Mouse (Mus musculus) ES-E14 (cell line): ENCODE data around the gene Zfyve28. TPM values are rescaled to one million over a fixed set of nuclear protein-coding genes. Genes with fewer than 3 reads are reported as not detected.

Experiments used
- DNase-seq: peaks from one replicate; pipeline ENCODE4 v3.0.0-alpha.2; 2013; ENCODE audit warnings: low read depth, low spot score
- H3K27ac ChIP-seq: 2 replicates; pipeline ENCODE4 v1.5.1; 2012; ENCODE audit warnings: low read depth, mild to moderate bottlenecking, low read length, moderate library complexity, mixed read lengths; ENCODE audit not compliant: poor library complexity, insufficient read depth, severe bottlenecking
- H3K36me3 ChIP-seq: 2 replicates; pipeline ENCODE4 v1.6.1; 2012; ENCODE audit warnings: mild to moderate bottlenecking, low read length, moderate library complexity, mixed read lengths; ENCODE audit not compliant: control insufficient read depth, poor library complexity, insufficient read depth, severe bottlenecking
- H3K4me1 ChIP-seq, 2 experiments: fragments of 150-350 bp in 1 of 2; sonication (generic) in 1 of 2; 2 replicates each; pipeline ENCODE4 v1.6.1; 2012; ENCODE audit warnings: low read length in 2 of 2, mild to moderate bottlenecking in 1 of 2, mixed read lengths in 1 of 2; ENCODE audit not compliant: control insufficient read depth in 2 of 2, insufficient read depth in 2 of 2, poor library complexity in 1 of 2
- H3K4me3 ChIP-seq, 2 experiments: fragments of 150-350 bp in 1 of 2; sonication (generic) in 1 of 2; 2 replicates each; pipeline ENCODE4 v1.5.1; 2012; ENCODE audit warnings: low read length in 2 of 2, low read depth in 1 of 2, mild to moderate bottlenecking in 1 of 2, mixed read lengths in 1 of 2; ENCODE audit not compliant: insufficient read depth in 1 of 2, poor library complexity in 1 of 2, severe bottlenecking in 1 of 2
- H3K9ac ChIP-seq: 2 replicates; pipeline ENCODE4 v1.6.1; 2012; ENCODE audit warnings: low read depth, mild to moderate bottlenecking, low read length, mixed read lengths; ENCODE audit not compliant: poor library complexity, insufficient read depth, severe bottlenecking
- H3K9me3 ChIP-seq: fragments of 150-350 bp; sonication (generic); 2 replicates; pipeline ENCODE4 v1.6.1; 2012; ENCODE audit warnings: low read depth, mild to moderate bottlenecking, low read length; ENCODE audit not compliant: control insufficient read depth, insufficient read depth
- CHD2 ChIP-seq: IDR thresholded peaks from 2 replicates; pipeline ENCODE4 v1.6.1; 2014; ENCODE audit warnings: mild to moderate bottlenecking, low read depth, low read length, inconsistent platforms
- HCFC1 ChIP-seq: IDR thresholded peaks from 2 replicates; pipeline ENCODE4 v1.6.1; 2012; ENCODE audit warnings: low read length, inconsistent platforms, borderline replicate concordance; ENCODE audit not compliant: insufficient read depth
- MAFK ChIP-seq: IDR thresholded peaks from 2 replicates; pipeline ENCODE4 v1.6.1; 2014; ENCODE audit warnings: mild to moderate bottlenecking, low read depth, low read length, inconsistent platforms; ENCODE audit not compliant: insufficient read depth
- ZC3H11A ChIP-seq: IDR thresholded peaks from 2 replicates; pipeline ENCODE4 v1.6.1; 2012; ENCODE audit warnings: low read depth, mild to moderate bottlenecking, inconsistent platforms, low read length, borderline replicate concordance
- ZNF384 ChIP-seq: IDR thresholded peaks from 2 replicates; pipeline ENCODE4 v1.6.1; 2012; ENCODE audit warnings: low read depth, low read length, inconsistent platforms
- in situ Hi-C, 2 experiments: fragments of 600-800 bp; cut with MboI; formaldehyde crosslinking; loops; one replicate each; pipeline ENCODE4 v1.15.1; 2025; ENCODE audit warnings: low sequenced_read_pairs in 2 of 2, inconsistent platforms in 1 of 2; ENCODE audit not compliant: unreplicated experiment in 2 of 2
- total RNA-seq: library from RNA; depleted of rRNA; stranded (reverse); fragments of 300-350 nt; gene quantifications from 2 replicates; pipeline ENCODE4 v1.2.3, GENCODE M21; 2012

Zfyve28 gene
- total RNA-seq, 1 experiment = 12.3 TPM

- H3K36me3 ChIP-seq = peaks cover 3% of the 10 kb centered on the region; the same call in 1 of the 2 replicates
- H3K4me3 ChIP-seq = no peak overlapping the region
- no peak for TF ChIP-seq ZNF384
- no peak for TF ChIP-seq HCFC1
- TF ChIP-seq ZC3H11A = no peak
- no peak for TF ChIP-seq MAFK
- TF ChIP-seq CHD2 = no peak
- in situ Hi-C loops = no loop called here
- no peaks in the 10 kb centered on the region for H3K9me3 ChIP-seq
- DNase-seq = no peak
- H3K9ac ChIP-seq = no peak overlapping the region
- H3K4me1 ChIP-seq = peaks cover 1 to 3% of the 10 kb centered on the region in 2 experiments; a peak in 3 of 4 replicates
- no peak overlapping the region for H3K27ac ChIP-seq
Measured at GRCm38 (mm10) chr5:34334081-34334480, 45.8 kb upstream of the Zfyve28 start.

GRCm38 (mm10) chr5:34330136-34330535, 41.9 kb upstream of the Zfyve28 start:
- no peak overlapping the region for H3K4me3 ChIP-seq
- no peak for TF ChIP-seq MAFK
- TF ChIP-seq ZC3H11A = no peak
- no peak for TF ChIP-seq ZNF384
- no peak for TF ChIP-seq CHD2
- TF ChIP-seq HCFC1 = no peak
- H3K9me3 ChIP-seq = no peaks in the 10 kb centered on the region
- in situ Hi-C loops = no loop called here
- H3K4me1 ChIP-seq = peaks cover 4 to 9% of the 10 kb centered on the region in 2 experiments; a peak in 2 of 4 replicates
- no peak overlapping the region for H3K27ac ChIP-seq
- H3K36me3 ChIP-seq = no peaks in the 10 kb centered on the region
- H3K9ac ChIP-seq = no peak overlapping the region
- DNase-seq = no peak

GRCm38 (mm10) chr5:34326875-34327576, 38.8 kb upstream of the Zfyve28 start:
- Histone ChIP-seq H3K4me1 (peaks cover 2 to 8% of the 10 kb centered on the region in 2 experiments; a peak in 2 of 4 replicates), H3K9me3 (no peaks in the 10 kb centered on the region), H3K4me3 (peak overlapping the region; percentile 40 to 60; a peak in 3 of 4 replicates), H3K27ac (no peak overlapping the region), H3K36me3 (no peaks in the 10 kb centered on the region), H3K9ac (peak overlapping the region; percentile 63)
- in situ Hi-C loops = no loop called here
- DNase-seq = peak; percentile 47
- no peak for TF ChIP-seq ZC3H11A
- no peak for TF ChIP-seq HCFC1

GRCm38 (mm10) chr5:34326249-34326691, 38.0 kb upstream of the Zfyve28 start:
- Histone ChIP-seq H3K9me3 (no peaks in the 10 kb centered on the region), H3K9ac (no peak overlapping the region), H3K27ac (no peak overlapping the region), H3K36me3 (no peaks in the 10 kb centered on the region), H3K4me1 (peaks cover 2 to 8% of the 10 kb centered on the region in 2 experiments; a peak in 2 of 4 replicates), H3K4me3 (peak overlapping the region in 1 of 2 experiments; percentile 60; a peak in 1 of 4 replicates)
- in situ Hi-C loops = no loop called here
- TF ChIP-seq CHD2 (no peak), HCFC1 (no peak), MAFK (no peak)
- peak; percentile 33 for DNase-seq

GRCm38 (mm10) chr5:34325286-34325685, 37.0 kb upstream of the Zfyve28 start:
- in situ Hi-C loops = no loop called here
- DNase-seq = no peak
- Histone ChIP-seq H3K9ac (no peak overlapping the region), H3K4me3 (no peak overlapping the region), H3K4me1 (peaks cover 2 to 8% of the 10 kb centered on the region in 2 experiments; a peak in 2 of 4 replicates), H3K9me3 (no peaks in the 10 kb centered on the region), H3K36me3 (no peaks in the 10 kb centered on the region), H3K27ac (no peak overlapping the region)
- TF ChIP-seq ZC3H11A (no peak), ZNF384 (no peak), HCFC1 (no peak), MAFK (no peak), CHD2 (no peak)
